Mouse (Mus musculus) liver, embryonic 15.5 days (tissue): ENCODE measurements around the gene Cdk9. TPM values are rescaled to one million over a fixed set of nuclear protein-coding genes. Genes with fewer than 3 reads are reported as not detected.

Experiments
- ATAC-seq: fragments of 200-750 bp; cut with Nextera tagmentation; 2 replicates; pipeline ENCODE4 v1.8.0; 2017; ENCODE audit warnings: moderate number of reproducible peaks, mild to moderate bottlenecking, moderate library complexity; ENCODE audit not compliant: insufficient read depth
- H3K27ac ChIP-seq: fragments of 300-500 bp; sonication (generic); replicated peaks from 2 replicates; pipeline ENCODE4 v1.5.1; 2015; ENCODE audit warnings: mild to moderate bottlenecking, inconsistent platforms
- H3K27me3 ChIP-seq: fragments of 300-500 bp; sonication (generic); 2 replicates; pipeline ENCODE4 v1.6.1; 2015; ENCODE audit warnings: mild to moderate bottlenecking, inconsistent platforms
- H3K36me3 ChIP-seq: fragments of 300-500 bp; sonication (generic); replicated peaks from 2 replicates; pipeline ENCODE4 v1.6.1; 2015; ENCODE audit warnings: moderate library complexity, mild to moderate bottlenecking, inconsistent platforms
- H3K4me1 ChIP-seq: fragments of 300-500 bp; sonication (generic); replicated peaks from 2 replicates; pipeline ENCODE4 v1.6.1; 2015; ENCODE audit warnings: inconsistent platforms
- H3K4me2 ChIP-seq: fragments of 300-500 bp; sonication (generic); 2 replicates; pipeline ENCODE4 v1.6.1; 2015; ENCODE audit warnings: moderate library complexity, mild to moderate bottlenecking, inconsistent platforms
- H3K4me3 ChIP-seq: fragments of 300-500 bp; sonication (generic); replicated peaks from 2 replicates; pipeline ENCODE4 v1.5.1; 2015; ENCODE audit warnings: mild to moderate bottlenecking, inconsistent platforms
- H3K9ac ChIP-seq: fragments of 300-500 bp; sonication (generic); 2 replicates; pipeline ENCODE4 v1.6.1; 2015; ENCODE audit warnings: moderate library complexity, mild to moderate bottlenecking, inconsistent platforms
- H3K9me3 ChIP-seq: fragments of 300-500 bp; sonication (generic); replicated peaks from 2 replicates; pipeline ENCODE4 v1.6.1; 2016; ENCODE audit warnings: inconsistent platforms
- WGBS: fragments of 180-500 bp; shearing (Covaris S2); methylation state at CpG from one replicate; pipeline ENCODE4 v1.1.7; 2015; ENCODE audit warnings: mixed read lengths; ENCODE audit not compliant: insufficient replicate concordance; 5-methylcytosine and 5-hydroxymethylcytosine counted together
- polyA plus RNA-seq: library from polyadenylated mRNA; unstranded; fragments of >200 nt; fragmentation: Nextera tagmentation; extraction: Ambion mirVana; gene quantifications from 2 replicates; pipeline ENCODE4 v1.2.1, GENCODE M21; 2015

The Cdk9 gene
- polyA plus RNA-seq, 1 experiment from 2014 or later = 48.3 TPM

DNA sequence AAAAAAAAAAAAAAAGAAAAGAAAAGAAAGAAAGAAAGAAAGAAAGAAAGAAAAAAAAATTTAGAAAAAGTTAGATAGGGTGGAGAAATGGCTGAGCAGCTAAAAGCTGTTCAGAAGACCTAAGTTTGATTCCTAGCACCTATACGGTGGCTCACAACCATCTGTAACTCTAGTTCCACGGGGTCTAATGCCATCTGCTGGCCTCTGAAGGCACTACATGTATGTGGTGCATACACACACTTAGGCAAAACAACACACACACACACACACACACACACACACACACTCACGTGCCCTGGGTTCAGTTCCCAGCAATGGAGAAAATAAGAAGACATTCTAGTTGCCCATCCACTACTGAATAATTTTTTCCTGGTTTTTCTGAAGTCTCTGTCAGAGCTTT, 36.1 kb downstream of the Cdk9 start:
- no peak overlapping the region for H3K9ac ChIP-seq
- 83% methylated on average over 3 of the region's 3 CpGs for WGBS

GRCm38 (mm10) chr2:32673176-32673917, 39.5 kb downstream of the Cdk9 start:
- H3K9ac ChIP-seq = no peak overlapping the region
- H3K27ac ChIP-seq = no peak overlapping the region
- no peaks in the 10 kb centered on the region for H3K9me3 ChIP-seq
- no peak overlapping the region for H3K4me3 ChIP-seq
- H3K36me3 ChIP-seq = peaks cover 4% of the 10 kb centered on the region; the same call in 1 of the 2 replicates
- H3K27me3 ChIP-seq = no peaks in the 10 kb centered on the region
- H3K4me2 ChIP-seq = no peak overlapping the region
- WGBS = 49% methylated on average over 16 of the region's 16 CpGs
- H3K4me1 ChIP-seq = peaks cover 28% of the 10 kb centered on the region
- peak; percentile 43; the same call in 1 of the 2 replicates for ATAC-seq

More for the DNA sequence above, 36.1 kb downstream of the Cdk9 start:
- Histone ChIP-seq H3K4me1 (peaks cover 15% of the 10 kb centered on the region), H3K27me3 (no peaks in the 10 kb centered on the region), H3K9me3 (no peaks in the 10 kb centered on the region), H3K36me3 (peaks cover 9% of the 10 kb centered on the region), H3K27ac (no peak overlapping the region), H3K4me3 (no peak overlapping the region), H3K4me2 (no peak overlapping the region)
- no peak for ATAC-seq

- no peak overlapping the region for H3K4me3 ChIP-seq
- peaks cover 28% of the 10 kb centered on the region for H3K4me1 ChIP-seq
- ATAC-seq = no peak
- no peaks in the 10 kb centered on the region for H3K9me3 ChIP-seq
- 66% methylated on average over 9 of the region's 9 CpGs for WGBS
- no peak overlapping the region for H3K9ac ChIP-seq
- H3K27ac ChIP-seq = no peak overlapping the region
- H3K27me3 ChIP-seq = no peaks in the 10 kb centered on the region
- H3K36me3 ChIP-seq = peaks cover 3% of the 10 kb centered on the region; the same call in 1 of the 2 replicates
- H3K4me2 ChIP-seq = no peak overlapping the region
Observed at GRCm38 (mm10) chr2:32671907-32672595, 40.8 kb downstream of the Cdk9 start.

DNA sequence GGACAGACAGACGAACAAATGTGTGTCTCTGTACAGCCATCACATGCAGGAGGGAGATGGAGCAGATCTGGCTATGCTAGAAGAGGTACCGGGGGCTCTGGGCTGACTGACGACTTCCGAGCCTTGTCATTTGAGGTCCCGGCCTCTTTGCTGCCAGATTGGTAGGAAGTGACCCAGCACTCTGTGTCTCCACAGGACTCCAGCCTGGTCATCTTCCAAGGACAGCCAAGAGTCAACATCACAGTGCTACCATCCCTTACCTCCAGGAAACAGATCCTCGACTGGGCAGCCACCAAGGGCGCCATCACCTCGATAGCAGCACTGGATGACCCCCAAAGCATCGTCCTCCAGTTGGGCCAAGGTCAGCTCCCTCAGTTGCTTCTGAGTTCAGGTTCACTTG, 41.7 kb downstream of the Cdk9 start:
- Histone ChIP-seq H3K4me3 (no peak overlapping the region), H3K9me3 (no peaks in the 10 kb centered on the region), H3K9ac (no peak overlapping the region), H3K4me1 (peaks cover 30% of the 10 kb centered on the region), H3K27ac (no peak overlapping the region), H3K4me2 (no peak overlapping the region), H3K27me3 (no peaks in the 10 kb centered on the region), H3K36me3 (peaks cover 3% of the 10 kb centered on the region; the same call in 1 of the 2 replicates)
- WGBS = 77% methylated on average over 9 of the region's 9 CpGs
- no peak for ATAC-seq

- ATAC-seq = peak; percentile 57
- no peak overlapping the region for H3K27ac ChIP-seq
- no peak overlapping the region for H3K9ac ChIP-seq
- H3K27me3 ChIP-seq = no peaks in the 10 kb centered on the region
- WGBS = 28% methylated on average over 3 of the region's 3 CpGs
- no peaks in the 10 kb centered on the region for H3K9me3 ChIP-seq
- no peaks in the 10 kb centered on the region for H3K36me3 ChIP-seq
- no peak overlapping the region for H3K4me2 ChIP-seq
- no peak overlapping the region for H3K4me3 ChIP-seq
- peaks cover 40% of the 10 kb centered on the region for H3K4me1 ChIP-seq
Observed at GRCm38 (mm10) chr2:32669876-32670275, 43.0 kb downstream of the Cdk9 start.

DNA sequence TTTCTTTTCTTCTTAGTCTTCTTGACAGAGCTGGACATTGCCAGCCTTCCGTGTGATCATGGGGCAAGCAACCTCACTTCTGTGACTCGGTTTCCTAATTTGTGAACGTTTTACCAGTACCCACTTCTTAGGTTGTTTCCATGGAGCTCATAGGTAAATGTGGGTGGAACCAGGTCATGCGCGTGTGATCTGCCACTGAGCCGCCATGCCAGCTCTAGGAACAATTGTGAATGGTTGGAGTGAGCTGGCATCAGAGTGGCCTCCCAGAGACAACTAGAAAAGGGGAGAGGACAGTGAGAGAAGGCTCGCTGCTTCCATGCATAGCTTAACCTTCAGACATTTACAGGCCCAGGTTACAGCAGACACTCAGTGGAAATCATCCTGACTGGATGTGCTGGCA, 44.7 kb downstream of the Cdk9 start:
- ATAC-seq = no peak
- 81% methylated on average over 7 of the region's 7 CpGs for WGBS
- Histone ChIP-seq H3K27me3 (no peaks in the 10 kb centered on the region), H3K9me3 (no peaks in the 10 kb centered on the region), H3K36me3 (no peaks in the 10 kb centered on the region), H3K4me2 (no peak overlapping the region), H3K27ac (no peak overlapping the region), H3K4me3 (no peak overlapping the region), H3K9ac (no peak overlapping the region), H3K4me1 (peaks cover 34% of the 10 kb centered on the region)

DNA sequence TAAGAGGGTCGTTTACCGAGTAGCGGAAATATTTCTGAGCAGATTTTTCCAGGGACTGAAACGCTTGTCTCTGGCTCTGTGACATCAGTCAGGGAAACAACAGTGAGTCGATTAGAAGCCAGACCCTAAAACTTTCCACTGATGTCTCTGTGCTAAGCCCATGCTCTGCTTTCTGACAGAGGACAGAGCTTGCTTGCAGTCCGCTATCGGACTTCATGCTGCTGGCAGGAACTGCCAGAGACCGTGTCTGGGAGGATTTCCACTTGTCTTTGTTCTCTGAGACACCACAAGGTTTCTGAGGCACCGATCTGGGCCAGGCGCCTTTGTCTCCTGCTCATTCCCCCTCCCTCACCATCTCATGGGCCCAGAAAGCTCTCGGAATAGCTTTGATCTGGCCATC, 45.1 kb downstream of the Cdk9 start:
- no peak overlapping the region for H3K4me3 ChIP-seq
- no peaks in the 10 kb centered on the region for H3K27me3 ChIP-seq
- H3K4me2 ChIP-seq = no peak overlapping the region
- no peak overlapping the region for H3K9ac ChIP-seq
- no peak overlapping the region for H3K27ac ChIP-seq
- peaks cover 30% of the 10 kb centered on the region for H3K4me1 ChIP-seq
- ATAC-seq = no peak
- WGBS = 68% methylated on average over 11 of the region's 11 CpGs
- no peaks in the 10 kb centered on the region for H3K36me3 ChIP-seq
- no peaks in the 10 kb centered on the region for H3K9me3 ChIP-seq

DNA sequence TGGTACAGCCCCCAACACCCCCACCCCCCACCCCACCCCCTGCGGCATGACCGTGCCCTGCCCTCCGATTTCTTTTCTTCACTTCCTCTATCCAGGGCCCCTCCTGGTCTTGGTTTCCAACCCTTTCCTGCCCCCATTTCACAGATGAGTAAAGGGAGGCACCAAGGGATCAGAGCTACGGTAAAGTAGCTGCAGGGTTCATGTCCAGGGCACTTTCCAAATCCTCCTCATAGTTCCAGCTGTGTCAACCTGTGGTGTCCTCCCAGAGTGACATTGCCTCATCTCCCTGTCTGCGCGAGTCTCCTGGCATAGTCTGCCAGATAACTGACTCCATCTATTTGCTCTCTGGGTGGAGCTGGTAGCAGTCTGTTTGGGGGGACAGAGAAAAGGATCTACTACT, 47.0 kb downstream of the Cdk9 start:
- no peak for ATAC-seq
- no peak overlapping the region for H3K4me2 ChIP-seq
- H3K9ac ChIP-seq = no peak overlapping the region
- no peaks in the 10 kb centered on the region for H3K27me3 ChIP-seq
- no peak overlapping the region for H3K4me3 ChIP-seq
- H3K27ac ChIP-seq = no peak overlapping the region
- whole genome bisulfite sequencing = 60% methylated on average over 6 of the region's 6 CpGs
- no peaks in the 10 kb centered on the region for H3K36me3 ChIP-seq
- no peaks in the 10 kb centered on the region for H3K9me3 ChIP-seq
- H3K4me1 ChIP-seq = peaks cover 43% of the 10 kb centered on the region

DNA sequence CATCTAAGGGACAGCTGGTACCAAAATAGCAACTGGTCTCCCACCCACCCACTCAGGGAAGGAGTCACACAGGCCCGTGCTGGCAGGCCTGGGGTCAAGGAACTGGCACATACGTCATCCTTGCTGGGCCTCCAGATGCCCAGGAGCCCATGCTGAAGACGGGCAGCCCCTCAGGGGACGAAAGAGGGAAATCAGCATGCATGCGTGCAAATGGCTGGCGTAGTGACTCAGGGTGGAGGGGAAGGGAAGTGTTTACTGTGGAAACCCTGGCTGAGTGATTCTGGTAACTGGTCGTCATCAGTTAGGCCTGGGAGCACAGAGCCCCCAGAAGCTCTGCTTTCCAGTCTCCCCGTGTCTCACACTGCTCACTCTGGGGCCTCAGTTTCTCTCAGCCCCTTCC, 47.5 kb downstream of the Cdk9 start:
- no peak for ATAC-seq
- no peak overlapping the region for H3K27ac ChIP-seq

DNA sequence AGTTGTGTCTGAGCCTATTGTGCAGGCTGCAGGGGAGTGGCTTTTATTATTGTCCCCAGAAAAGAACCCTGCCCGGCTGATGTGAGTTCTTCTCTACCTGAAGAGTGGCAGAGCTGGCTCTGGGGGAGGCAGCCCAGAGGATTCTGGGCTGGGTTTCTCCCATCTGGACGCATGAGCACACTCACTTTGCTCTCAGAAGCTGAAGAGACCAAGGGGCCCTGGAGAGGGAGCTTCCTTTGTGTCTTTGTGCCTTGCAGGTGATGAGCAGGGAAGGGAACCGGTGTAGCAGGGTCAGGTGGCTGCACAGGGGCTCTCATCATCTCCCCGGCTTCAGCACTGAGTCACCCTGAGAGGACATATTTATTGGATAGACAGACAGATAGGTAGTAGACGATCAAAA, 50.6 kb downstream of the Cdk9 start:
- ATAC-seq = no peak
- H3K4me1 ChIP-seq = peaks cover 57% of the 10 kb centered on the region
- no peak overlapping the region for H3K27ac ChIP-seq
- H3K9ac ChIP-seq = no peak overlapping the region
- no peak overlapping the region for H3K4me2 ChIP-seq
- no peaks in the 10 kb centered on the region for H3K9me3 ChIP-seq
- H3K4me3 ChIP-seq = no peak overlapping the region
- H3K27me3 ChIP-seq = no peaks in the 10 kb centered on the region
- 65% methylated on average over 5 of the region's 5 CpGs for WGBS
- 0 out of 2 replicates have a peak, but pooled peaks cover 3% of the 10 kb centered on the region for H3K36me3 ChIP-seq

More for the DNA sequence above, 47.5 kb downstream of the Cdk9 start:
- no peaks in the 10 kb centered on the region for H3K27me3 ChIP-seq
- no peak overlapping the region for H3K4me3 ChIP-seq
- H3K9ac ChIP-seq = no peak overlapping the region
- WGBS = 75% methylated on average over 8 of the region's 8 CpGs
- H3K4me2 ChIP-seq = no peak overlapping the region
- no peaks in the 10 kb centered on the region for H3K36me3 ChIP-seq
- H3K9me3 ChIP-seq = no peaks in the 10 kb centered on the region
- H3K4me1 ChIP-seq = peaks cover 44% of the 10 kb centered on the region

GRCm38 (mm10) chr2:32661509-32662107, 51.3 kb downstream of the Cdk9 start:
- H3K9me3 ChIP-seq = no peaks in the 10 kb centered on the region
- H3K27ac ChIP-seq = no peak overlapping the region
- peak; percentile 49 for ATAC-seq
- H3K4me2 ChIP-seq = no peak overlapping the region
- H3K36me3 ChIP-seq = 0 out of 2 replicates have a peak, but pooled peaks cover 3% of the 10 kb centered on the region
- 39% methylated on average over 7 of the region's 7 CpGs for WGBS
- H3K4me3 ChIP-seq = no peak overlapping the region
- H3K9ac ChIP-seq = no peak overlapping the region
- H3K27me3 ChIP-seq = no peaks in the 10 kb centered on the region
- peaks cover 58% of the 10 kb centered on the region for H3K4me1 ChIP-seq
